Mouse (Mus musculus): Measurements from ENCODE around the gene Znhit6.

Znhit6 gene

DNA sequence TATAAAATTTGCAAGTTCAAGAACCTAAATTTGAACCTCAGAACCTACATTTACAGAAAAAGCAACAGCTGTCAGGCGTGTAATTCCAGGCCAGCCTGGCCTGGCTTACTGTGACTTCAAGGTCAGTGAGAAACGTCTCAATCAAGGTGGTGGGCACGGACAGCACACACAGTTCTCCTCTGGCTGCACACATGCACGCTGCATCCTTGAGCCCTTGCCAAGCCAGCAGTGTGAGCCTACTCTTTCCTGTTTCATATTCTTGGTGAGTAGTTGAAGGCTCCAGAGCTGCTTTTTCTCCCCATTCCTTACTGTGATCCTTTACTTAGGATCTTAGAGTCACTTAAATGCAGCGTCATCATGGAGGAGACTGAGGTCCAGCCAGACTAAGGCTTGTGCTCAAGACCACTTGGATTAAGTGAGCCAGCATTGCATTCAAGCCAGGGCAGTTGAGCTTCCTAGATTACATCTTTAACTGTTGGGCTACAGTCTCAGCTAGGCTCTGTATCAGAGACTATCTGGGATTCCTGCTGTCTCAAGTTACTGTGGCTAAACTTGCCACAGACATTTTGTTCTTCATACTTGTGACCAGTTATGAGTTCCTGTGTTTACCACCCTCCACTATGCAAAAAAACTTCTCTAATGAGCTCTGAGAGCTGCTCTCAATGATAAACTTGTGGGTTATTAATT lies 29.6 kb downstream of the Znhit6 start:
- no peak for DNase-seq

DNA sequence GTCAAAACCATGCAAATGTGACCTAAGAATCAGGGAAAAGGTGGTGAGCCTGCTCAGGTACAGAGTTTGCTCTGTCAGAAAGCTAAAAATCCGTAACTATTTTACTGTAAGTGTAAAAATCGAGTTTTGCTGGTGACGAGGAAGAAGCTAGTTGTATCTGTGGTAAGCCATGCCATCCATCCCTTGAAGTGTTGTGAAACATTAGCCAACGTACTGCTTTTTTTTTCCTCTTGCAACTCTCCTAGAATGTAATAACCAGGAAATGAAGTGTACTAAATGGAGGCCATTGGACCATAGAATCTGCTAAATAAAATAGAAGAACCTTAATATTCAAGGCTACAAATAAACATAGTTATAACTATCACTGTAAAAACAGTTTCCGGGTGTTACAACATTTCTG lies 32.3 kb downstream of the Znhit6 start:
- no peak for DNase-seq

DNA sequence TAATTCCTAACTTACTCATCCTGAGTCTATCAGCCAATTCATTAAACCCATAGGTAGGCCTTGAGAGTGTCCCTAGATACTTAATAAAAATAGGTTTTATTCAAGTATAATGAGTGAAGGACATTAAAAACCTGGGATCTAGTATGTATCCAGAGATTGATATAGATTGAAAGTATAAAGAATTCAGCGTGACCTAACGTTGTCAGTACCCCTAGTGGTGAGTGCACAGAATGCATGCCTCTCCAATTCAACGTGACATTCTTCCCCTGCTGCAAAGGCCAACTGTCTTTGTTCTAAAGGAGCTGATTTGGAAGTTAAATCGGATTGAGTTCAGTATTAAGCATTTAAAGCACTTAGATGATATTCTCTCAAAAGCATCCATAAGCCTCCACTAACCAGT lies 36.7 kb downstream of the Znhit6 start:
- DNase-seq: no peak

DNA sequence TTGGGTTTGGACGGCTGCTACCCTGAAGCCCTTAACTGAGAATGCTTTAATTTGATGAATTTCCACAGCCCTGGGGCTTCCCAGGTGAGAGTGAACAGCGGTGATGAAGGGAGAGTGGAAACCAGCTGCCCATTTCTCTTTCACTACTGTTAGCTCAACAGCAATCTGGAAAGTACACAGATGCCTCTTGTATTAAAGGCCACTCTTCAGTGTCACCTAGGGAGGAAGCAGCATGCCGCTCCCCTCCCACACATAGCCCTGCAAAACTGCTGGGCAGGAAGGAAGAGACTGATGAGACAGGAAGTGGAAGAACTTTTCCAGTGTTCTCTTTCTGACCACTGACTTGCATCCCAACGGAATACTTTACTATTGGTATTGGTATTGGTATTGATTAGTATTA lies 37.2 kb downstream of the Znhit6 start:
- DNase-seq: no peak

DNA sequence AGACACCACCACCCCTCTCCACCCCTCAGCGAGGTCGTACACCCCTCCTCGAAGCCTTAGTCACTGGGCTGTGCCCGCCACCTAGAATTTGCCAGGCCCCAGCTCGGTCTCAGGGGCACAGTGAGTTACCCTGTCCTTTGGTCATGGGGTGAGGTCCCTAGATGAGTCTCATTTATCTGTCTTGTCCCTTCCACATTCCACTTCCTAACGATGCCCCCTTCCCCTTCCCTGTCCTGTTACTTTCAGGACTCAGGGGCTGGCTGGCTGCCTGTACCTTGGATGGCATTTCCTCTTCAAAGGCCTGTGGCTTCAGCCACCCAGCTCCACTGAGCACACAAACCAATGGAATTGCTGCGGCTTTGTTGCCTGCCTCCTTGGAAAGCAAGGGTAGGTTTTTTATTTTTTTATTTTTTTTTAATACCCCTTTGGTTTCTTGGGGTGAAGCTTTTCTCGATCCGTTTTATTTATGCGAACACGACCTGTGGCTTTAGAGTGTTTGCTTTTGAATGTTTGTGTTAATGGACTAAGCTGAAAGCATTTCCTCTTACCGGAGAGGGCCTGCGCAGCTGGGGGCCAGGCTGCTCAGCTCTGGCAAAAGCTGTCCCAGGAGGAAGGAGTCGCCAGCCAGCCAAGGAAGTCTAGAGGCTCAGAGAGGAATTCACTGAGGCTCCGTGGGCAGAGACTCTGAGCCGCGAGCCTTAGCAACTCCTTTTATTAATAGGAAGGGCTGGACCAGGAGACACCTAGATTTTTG lies 38.5 kb downstream of the Znhit6 start:
- no peak for DNase-seq

DNA sequence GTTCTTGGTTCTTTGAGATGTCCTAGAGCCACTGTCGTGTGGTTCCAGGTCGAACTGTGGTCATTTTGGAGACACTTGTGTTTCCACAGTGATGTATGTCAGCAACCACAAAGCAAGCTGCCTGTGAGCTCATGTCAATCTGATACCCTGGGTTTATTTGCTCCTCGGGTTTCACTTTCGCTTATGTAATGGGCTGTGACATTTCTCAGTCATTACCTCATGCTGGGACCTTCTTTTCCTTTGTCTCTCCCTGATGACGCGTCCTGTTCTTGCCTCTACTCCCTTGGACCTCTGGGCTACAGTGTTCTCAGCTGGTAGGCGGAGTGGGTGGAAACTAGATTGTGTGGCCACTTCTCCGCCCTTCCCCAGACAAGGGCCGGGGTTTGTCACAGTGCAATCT lies 42.3 kb downstream of the Znhit6 start:
- no peak for DNase-seq

DNA sequence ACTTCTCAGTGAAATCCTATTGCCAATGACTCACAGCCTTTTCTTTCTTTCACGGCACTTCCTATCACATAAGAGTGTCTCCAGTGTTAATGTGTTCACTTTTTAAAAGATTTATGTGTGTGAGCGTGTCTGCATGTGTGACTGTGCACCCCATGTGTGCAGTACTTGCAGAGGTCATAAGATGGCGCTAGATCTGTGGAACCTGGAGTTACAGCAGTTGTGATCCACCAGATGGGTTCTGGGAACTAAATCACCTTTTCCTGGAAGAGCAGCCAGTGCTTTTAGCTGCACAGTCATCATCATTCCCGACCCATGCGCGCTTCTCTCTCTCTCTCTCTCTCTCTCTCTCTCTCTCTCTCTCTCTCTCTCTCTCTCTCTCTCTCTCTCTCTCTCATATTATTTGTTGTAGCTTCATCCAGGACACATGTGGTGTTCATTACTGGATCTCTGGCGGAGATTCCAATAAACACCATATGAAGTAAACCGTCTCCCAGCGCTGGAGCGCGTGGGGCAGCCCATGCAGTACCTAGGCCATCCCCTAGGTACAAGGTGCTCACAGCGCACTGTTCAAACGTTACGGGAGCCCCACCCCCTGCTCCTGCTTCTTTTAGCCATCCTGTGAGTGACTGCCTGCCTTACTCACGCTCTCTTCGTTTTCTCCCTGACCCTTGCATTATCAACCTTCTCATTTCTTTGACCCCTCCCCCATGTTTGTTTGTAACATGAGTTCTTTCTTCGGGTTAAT lies 43.8 kb downstream of the Znhit6 start:
- no peak for DNase-seq

DNA sequence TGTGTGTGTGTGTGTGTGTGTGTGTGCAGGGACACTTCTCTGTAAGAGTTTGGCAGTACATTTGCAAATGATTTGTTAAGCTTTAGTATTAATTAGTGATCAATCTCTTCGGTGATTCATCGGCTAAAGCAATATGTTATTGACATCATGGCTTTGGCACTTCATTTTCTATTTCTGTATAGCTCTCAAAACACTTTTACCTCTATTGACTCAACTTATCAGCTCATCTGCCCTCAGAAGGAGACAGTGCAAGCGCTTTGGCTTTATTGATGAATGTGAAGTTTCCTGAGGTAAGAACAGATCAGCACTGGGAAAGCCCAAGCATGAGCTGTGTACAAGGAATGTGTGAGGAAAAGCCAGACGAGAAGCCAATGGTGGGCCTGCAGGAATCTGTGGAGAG lies 45.2 kb downstream of the Znhit6 start:
- no peak for DNase-seq

DNA sequence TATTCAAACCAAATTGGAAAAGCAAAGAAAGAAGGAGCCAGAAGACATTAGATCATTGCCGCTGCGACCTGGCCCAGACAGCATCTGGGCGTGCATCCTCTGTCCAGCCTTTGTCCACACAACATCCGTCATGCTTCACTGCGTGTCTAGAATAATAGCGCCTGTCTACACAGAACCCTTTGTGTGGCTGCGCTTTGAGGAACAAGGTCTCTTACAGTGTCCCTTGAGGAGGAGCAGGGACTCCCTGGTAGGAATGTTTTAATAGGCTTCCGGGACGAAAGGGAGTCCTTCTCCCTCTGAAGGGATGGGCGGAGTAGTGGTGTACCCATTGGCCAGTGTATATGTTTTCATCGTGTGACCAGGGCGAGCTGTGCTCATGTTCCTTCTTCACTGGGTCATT lies 47.0 kb downstream of the Znhit6 start:
- DNase-seq: no peak

DNA sequence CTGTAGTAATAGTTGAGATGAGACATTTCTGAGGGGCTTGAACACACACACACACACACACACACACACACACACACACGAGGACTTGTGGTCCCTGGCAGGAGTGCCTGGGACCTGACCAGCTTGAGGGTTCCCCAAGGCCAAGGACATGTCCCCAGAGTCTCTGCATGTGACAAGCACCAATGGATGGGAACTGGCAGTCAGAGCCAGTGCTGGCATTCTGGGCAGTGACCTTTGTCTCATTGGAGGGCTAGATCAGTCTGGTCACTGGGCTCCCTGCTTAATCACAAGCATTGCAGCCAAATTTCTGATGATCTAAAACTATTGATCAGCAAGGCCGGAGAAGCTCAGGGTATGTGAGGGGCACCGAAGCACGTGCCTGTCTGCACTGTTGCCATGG lies 48.8 kb downstream of the Znhit6 start:
- DNase-seq: no peak

DNA sequence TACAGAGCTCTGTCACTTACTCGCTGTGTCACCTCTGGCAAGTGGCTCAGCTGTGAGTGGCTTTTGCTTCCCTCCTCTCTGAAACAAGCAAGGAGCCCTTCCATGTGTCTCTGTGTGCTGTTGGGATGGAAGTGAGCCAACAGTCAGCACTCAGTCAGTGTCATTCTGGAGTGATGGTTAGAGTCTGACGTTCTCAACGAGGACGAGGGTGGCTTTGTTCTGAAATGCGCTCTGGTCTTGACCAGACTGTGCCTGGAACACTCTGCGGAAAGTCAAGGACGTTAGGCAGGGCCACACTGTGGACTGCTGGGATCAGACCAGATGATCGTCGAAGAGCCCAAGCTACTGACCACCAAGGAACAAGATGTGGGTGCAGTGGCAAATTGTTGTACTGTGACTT lies 49.5 kb downstream of the Znhit6 start:
- DNase-seq: no peak

DNA sequence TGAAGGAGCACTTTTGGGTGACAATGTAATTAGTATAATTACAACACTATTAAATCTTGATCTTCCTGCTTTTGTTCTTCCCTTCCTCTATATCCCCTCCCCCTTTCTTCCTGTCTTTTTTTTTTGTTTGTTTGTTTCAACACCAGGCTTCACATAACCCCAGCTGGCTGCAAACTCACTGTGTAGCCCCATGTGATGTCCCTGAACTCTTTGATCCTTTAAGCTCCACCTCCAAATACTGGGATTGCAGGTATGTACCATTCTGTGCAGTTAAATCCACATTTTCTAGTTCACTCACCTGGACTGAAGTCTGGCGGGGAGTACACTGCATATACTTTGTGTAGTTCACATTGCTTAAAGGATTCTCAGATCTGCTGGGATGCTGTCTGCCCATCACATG lies 50.1 kb downstream of the Znhit6 start:
- no peak for DNase-seq

DNA sequence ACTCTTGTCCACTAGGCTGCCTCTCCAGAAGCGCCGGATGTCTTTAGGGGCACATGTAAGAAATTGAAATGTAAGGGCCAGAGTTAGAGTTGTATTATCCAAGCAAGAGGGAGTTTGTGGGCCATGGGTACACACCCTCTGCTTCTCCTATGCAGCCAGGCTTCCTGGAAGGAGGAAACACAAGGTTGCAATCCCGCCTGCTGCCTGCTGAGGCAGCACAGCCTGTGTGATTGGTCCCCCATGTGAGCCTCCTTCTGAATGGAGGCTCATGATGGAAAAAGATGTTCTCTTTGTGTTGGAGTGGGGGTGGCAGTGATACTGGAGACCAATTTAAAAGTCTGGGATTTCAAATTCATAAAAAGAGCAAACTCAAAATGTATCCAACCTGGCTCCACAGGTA lies 51.8 kb downstream of the Znhit6 start:
- DNase-seq: no peak

DNA sequence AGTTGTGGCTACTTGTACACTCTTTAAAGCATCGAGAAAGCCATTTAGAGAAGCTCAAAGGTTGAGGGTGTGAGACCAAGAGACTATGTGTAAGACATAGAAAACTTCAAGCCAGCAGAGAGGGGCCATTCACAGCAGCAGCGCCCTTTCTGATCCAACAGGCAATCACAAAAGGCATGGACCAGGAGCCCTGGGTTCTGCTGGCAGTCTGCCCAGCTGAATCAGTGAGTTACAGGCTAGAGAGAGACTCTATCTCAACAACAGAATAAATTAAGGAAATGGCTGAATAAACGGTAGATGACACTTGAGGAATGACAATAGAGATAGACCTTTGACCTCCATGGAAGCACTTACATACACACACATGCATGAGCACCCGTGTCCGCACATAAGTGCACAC lies 52.6 kb downstream of the Znhit6 start:
- DNase-seq: no peak

DNA sequence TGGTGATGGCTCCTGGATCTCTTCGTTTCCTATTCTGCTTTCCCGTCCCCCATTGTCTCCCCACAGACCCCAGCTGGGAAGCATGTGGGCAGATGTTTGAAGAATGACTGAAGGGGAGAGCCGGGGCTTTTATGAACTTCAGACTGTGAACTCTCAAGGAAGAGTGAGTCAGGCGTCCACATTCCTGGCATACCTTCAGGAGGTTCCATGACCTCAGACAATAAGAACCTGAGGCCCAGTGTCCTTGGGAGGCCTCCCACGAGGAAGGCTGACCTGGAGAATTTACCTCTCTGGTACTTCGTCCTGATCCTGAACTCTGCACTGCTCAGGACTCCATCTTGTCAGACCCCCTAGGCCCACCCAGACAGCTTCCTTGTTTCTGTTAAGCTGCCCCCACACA lies 56.9 kb downstream of the Znhit6 start:
- DNase-seq: no peak

DNA sequence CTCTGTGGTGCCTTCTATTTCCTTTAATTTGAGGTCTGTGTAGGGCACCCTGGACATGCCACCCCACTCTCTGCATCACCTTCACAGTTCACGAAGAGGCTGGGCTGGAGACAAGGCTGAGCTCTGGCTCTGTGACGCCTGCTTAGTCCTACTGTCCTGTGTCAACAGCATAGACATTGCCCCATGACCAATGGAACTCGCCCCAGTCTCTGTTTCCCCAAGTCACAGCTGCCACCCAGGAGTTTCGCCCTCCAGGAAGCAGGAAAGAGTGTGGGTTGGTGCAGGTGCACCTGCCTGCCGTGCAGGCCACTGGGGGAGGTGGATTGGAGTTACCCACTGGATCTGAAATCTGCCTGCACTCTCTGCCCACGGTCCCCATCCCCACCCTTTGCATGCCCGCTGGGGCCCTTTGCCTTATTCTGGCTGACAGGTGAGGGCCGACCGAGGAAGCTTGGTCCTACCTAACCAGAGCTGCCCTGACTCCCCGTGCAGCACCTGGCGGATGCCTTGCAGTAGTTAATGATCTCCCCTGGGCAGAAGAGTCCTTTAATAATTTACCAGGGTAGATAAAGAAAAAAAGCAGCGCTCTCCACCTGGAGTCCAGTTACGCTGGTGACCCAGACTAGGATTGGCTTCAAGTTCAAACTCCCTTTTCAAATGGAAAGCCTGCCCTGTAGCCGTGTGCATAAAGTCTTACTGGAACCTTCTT lies 58.2 kb downstream of the Znhit6 start:
- DNase-seq: no peak

DNA sequence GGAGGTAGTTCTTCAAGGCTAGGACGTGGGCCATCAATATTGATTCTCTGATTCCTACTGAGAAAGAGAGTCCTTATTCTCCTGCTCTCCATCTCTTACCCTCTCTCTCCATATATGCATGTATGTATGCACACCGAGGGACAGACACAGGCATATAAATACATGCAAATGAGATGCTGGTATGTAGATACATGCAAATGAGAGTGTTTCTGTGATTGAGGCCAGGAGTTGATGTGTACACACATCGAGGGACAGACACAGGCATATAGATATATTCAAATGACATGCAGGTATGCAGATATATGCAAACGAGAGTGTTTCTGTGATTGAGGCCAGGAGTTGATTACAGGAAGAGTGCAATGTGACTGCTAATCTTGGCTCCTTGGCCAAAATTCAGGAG lies 64.2 kb downstream of the Znhit6 start:
- DNase-seq: no peak

DNA sequence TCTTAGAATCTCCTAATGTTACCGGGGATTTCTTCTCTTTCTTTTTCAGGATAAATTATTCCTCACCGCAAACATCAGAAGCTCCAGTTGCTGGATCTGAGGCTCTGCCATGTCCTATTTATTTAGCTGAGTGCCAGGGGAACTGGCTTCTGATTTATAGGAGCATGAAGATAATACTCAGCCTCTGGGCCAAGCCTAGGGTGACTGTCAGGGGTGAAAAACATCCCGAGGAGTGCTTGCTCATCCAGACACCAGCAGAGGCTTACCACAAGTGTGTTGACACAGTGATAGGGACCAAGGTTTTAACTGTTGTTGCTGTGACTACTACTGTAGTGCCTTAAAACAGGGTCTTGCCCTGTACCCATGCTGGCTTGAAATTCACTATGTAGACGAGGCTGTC lies 64.6 kb downstream of the Znhit6 start:
- DNase-seq: no peak

DNA sequence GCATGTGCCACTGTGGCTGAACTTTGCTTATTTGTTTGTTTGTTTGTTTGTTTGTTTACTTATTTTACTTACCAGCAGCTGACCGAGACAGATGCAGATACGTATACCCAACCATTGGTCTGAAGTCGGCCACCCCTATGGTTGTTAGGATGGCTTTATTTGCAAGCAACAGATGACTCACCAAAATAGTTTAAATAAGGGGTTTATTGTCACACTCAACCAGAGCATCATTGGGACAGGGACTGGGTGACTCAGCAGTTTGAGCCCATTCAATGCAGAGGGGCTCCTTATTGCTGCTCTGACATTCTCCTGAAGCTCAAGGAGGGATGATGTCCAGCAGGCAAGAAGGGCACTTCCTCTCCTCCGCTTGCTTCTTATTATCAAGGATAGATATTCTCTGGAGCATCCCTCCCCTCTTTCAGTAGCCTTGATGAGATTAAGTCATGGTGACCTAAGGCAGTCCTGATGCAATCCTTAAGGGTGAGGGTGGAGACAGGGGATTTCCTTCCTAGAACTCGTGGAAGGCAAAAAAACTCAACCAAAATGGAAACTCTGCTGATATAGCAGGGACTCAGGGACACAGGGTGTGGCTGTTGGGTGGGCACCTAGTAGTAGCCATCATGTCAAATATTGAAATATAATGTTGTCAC lies 65.2 kb downstream of the Znhit6 start:
- DNase-seq: no peak

DNA sequence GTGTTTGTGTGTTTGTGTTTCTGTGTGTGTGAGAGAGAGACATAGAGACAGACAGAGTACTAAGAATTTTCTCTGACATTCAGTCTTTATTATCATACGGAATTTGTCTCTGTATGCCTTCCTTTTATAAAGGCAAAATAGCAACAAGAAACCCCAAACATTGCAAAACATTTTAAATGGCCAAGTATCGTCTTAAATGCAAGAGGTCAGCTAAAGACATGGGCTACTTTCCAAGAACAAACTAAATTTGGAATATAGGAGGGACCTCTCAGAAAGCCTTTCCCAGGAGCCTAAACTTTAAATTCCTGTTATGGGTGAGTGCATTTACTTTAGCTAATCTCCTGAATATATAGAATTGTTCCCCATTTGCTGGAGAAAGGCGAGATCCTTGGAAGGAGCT lies 65.9 kb downstream of the Znhit6 start:
- no peak for DNase-seq

DNA sequence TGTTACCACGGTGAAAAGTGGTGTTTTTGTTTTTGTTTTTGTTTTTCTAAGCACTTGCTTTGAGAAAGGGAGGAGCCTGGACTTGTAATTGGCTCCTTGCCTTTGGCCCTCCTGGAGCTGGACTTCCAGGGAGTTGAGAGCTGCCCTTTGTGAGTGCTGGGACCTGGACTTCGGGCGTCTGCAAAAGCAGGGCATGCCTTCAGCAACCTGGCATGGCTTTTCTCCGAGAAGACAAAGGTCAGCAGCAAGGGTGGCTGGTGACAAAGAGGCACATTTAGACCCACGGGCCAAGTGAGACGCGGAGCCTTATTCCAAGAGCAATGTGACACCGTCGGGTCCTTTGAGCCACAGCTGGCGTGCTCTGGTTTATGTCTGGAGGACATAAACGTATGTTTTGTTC lies 66.9 kb downstream of the Znhit6 start:
- no peak for DNase-seq

DNA sequence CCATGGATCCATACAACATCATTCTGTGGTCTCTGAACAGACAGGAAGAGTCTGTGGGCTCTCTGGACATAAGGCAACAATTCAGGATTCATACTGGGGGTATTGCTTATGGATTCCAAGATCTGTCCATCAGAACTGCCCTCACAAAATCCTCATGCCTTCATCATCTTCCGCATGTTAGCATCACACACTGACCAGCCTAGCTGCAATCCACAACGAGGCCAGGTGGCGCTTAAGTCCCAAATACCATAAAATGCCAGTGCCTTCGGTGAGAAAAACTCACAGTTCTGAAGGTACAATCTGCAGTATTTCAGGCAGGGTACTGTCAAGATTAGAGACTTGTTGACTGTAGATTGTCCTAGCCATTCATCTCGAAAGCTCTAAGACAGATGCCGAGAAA lies 69.5 kb downstream of the Znhit6 start:
- DNase-seq: no peak

DNA sequence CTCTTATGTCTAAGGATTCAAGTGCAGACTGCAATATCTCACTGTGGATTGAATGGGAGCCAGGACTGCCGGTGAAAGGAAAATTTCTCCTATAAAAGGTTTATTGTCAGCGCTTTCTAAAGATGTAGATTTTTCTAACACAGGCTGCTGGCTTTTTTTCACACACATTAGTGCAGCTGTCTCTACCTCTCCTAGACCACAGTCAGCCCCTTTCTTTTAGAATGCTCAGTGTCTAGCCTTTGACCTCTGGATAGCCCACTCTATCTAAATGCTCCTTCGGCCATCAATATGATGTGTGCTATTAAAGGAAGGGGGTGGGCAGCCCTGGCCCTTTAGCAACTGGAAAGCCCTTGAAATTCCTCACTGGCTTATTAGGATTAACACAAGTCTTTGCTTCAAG lies 70.0 kb downstream of the Znhit6 start:
- no peak for DNase-seq
